Mouse (Mus musculus): ENCODE data around the gene Gata5. TPM values are rescaled to one million over a fixed set of nuclear protein-coding genes. Genes with fewer than 3 reads are reported as not detected.

Gene Gata5
- polyA plus RNA-seq, 1 experiment from 2014 or later = 3.9 TPM

- H3K9ac ChIP-seq (ENCODE audit: low read length) = no peak overlapping the region
- WGBS = 62% methylated on average over 2 of the region's 2 CpGs
- ATAC-seq (replicated peaks; ENCODE audit: extremely low read depth, insufficient read depth, low FRiP score) = no peak
Measured at GRCm38 (mm10) chr2:180350700-180351099, 16.2 kb upstream of the Gata5 start.

GRCm38 (mm10) chr2:180346820-180347497, 12.5 kb upstream of the Gata5 start:
- H3K27ac ChIP-seq (ENCODE audit: low read length) = no peak overlapping the region
- WGBS = 26% methylated on average over 9 of the region's 9 CpGs
- no peak overlapping the region for H3K4me2 ChIP-seq (ENCODE audit: low read depth, low read length)
- no peaks in the 10 kb centered on the region for H3K36me3 ChIP-seq (ENCODE audit: control insufficient read depth, insufficient read depth)
- peak; percentile 29; the same call in 1 of the 2 replicates for ATAC-seq (replicated peaks; ENCODE audit: extremely low read depth, insufficient read depth, low FRiP score)
- no peaks in the 10 kb centered on the region for H3K27me3 ChIP-seq (ENCODE audit: control insufficient read depth, insufficient read depth, low read length)
- H3K9ac ChIP-seq (ENCODE audit: low read length) = peak overlapping the region; percentile 33; the same call in 1 of the 2 replicates
- H3K9me3 ChIP-seq (replicated peaks; ENCODE audit: control insufficient read depth, low read length) = no peaks in the 10 kb centered on the region
- no peak overlapping the region for H3K4me3 ChIP-seq (ENCODE audit: low read length)
- peaks cover 22% of the 10 kb centered on the region for H3K4me1 ChIP-seq (ENCODE audit: control insufficient read depth, insufficient read depth, low read length)

More at GRCm38 (mm10) chr2:180350700-180351099, 16.2 kb upstream of the Gata5 start:
- Histone ChIP-seq H3K27ac (ENCODE audit: low read length) (no peak overlapping the region), H3K4me3 (ENCODE audit: low read length) (no peak overlapping the region), H3K4me2 (ENCODE audit: low read depth, low read length) (no peak overlapping the region), H3K27me3 (ENCODE audit: control insufficient read depth, insufficient read depth, low read length) (no peaks in the 10 kb centered on the region), H3K4me1 (ENCODE audit: control insufficient read depth, insufficient read depth, low read length) (peaks cover 17% of the 10 kb centered on the region), H3K9me3 (replicated peaks; ENCODE audit: control insufficient read depth, low read length) (no peaks in the 10 kb centered on the region), H3K36me3 (ENCODE audit: control insufficient read depth, insufficient read depth) (no peaks in the 10 kb centered on the region)

GRCm38 (mm10) chr2:180343092-180343491, 8.6 kb upstream of the Gata5 start:
- Histone ChIP-seq H3K4me1 (ENCODE audit: control insufficient read depth, insufficient read depth, low read length) (peaks cover 46% of the 10 kb centered on the region), H3K4me2 (ENCODE audit: low read depth, low read length) (no peak overlapping the region), H3K9ac (ENCODE audit: low read length) (no peak overlapping the region), H3K4me3 (ENCODE audit: low read length) (no peak overlapping the region), H3K27ac (ENCODE audit: low read length) (no peak overlapping the region), H3K27me3 (ENCODE audit: control insufficient read depth, insufficient read depth, low read length) (no peaks in the 10 kb centered on the region), H3K9me3 (replicated peaks; ENCODE audit: control insufficient read depth, low read length) (no peaks in the 10 kb centered on the region), H3K36me3 (ENCODE audit: control insufficient read depth, insufficient read depth) (no peaks in the 10 kb centered on the region)
- WGBS = 79% methylated on average over 13 of the region's 13 CpGs
- ATAC-seq (replicated peaks; ENCODE audit: extremely low read depth, insufficient read depth, low FRiP score) = no peak

- H3K4me1 ChIP-seq (ENCODE audit: control insufficient read depth, insufficient read depth, low read length) = peaks cover 47% of the 10 kb centered on the region
Measured at GRCm38 (mm10) chr2:180342189-180342588, 7.7 kb upstream of the Gata5 start.

GRCm38 (mm10) chr2:180341229-180341628, 6.7 kb upstream of the Gata5 start:
- Histone ChIP-seq H3K36me3 (ENCODE audit: control insufficient read depth, insufficient read depth) (no peaks in the 10 kb centered on the region), H3K27ac (ENCODE audit: low read length) (peak overlapping the region; percentile 47), H3K4me1 (ENCODE audit: control insufficient read depth, insufficient read depth, low read length) (peaks cover 40% of the 10 kb centered on the region), H3K4me2 (ENCODE audit: low read depth, low read length) (no peak overlapping the region), H3K9ac (ENCODE audit: low read length) (no peak overlapping the region), H3K27me3 (ENCODE audit: control insufficient read depth, insufficient read depth, low read length) (no peaks in the 10 kb centered on the region), H3K9me3 (replicated peaks; ENCODE audit: control insufficient read depth, low read length) (no peaks in the 10 kb centered on the region), H3K4me3 (ENCODE audit: low read length) (no peak overlapping the region)
- 24% methylated on average over 8 of the region's 8 CpGs for WGBS
- peak; percentile 14; the same call in 1 of the 2 replicates for ATAC-seq (replicated peaks; ENCODE audit: extremely low read depth, insufficient read depth, low FRiP score)

More at GRCm38 (mm10) chr2:180342189-180342588, 7.7 kb upstream of the Gata5 start:
- WGBS = 29% methylated on average over 2 of the region's 2 CpGs
- Histone ChIP-seq H3K27ac (ENCODE audit: low read length) (peak overlapping the region; percentile 62), H3K9ac (ENCODE audit: low read length) (no peak overlapping the region), H3K4me2 (ENCODE audit: low read depth, low read length) (peak overlapping the region; percentile 4; the same call in 1 of the 2 replicates), H3K36me3 (ENCODE audit: control insufficient read depth, insufficient read depth) (no peaks in the 10 kb centered on the region), H3K27me3 (ENCODE audit: control insufficient read depth, insufficient read depth, low read length) (no peaks in the 10 kb centered on the region), H3K4me3 (ENCODE audit: low read length) (no peak overlapping the region), H3K9me3 (replicated peaks; ENCODE audit: control insufficient read depth, low read length) (no peaks in the 10 kb centered on the region)
- ATAC-seq (replicated peaks; ENCODE audit: extremely low read depth, insufficient read depth, low FRiP score) = no peak

- Histone ChIP-seq H3K36me3 (ENCODE audit: control insufficient read depth, insufficient read depth) (no peaks in the 10 kb centered on the region), H3K27ac (ENCODE audit: low read length) (peak overlapping the region; percentile 55), H3K4me3 (ENCODE audit: low read length) (no peak overlapping the region), H3K9ac (ENCODE audit: low read length) (no peak overlapping the region), H3K4me1 (ENCODE audit: control insufficient read depth, insufficient read depth, low read length) (peaks cover 39% of the 10 kb centered on the region), H3K9me3 (replicated peaks; ENCODE audit: control insufficient read depth, low read length) (no peaks in the 10 kb centered on the region), H3K4me2 (ENCODE audit: low read depth, low read length) (peak overlapping the region; percentile 23; the same call in 1 of the 2 replicates), H3K27me3 (ENCODE audit: control insufficient read depth, insufficient read depth, low read length) (peaks cover 6% of the 10 kb centered on the region; the same call in 1 of the 2 replicates)
- peak; percentile 8; the same call in 1 of the 2 replicates for ATAC-seq (replicated peaks; ENCODE audit: extremely low read depth, insufficient read depth, low FRiP score)
- WGBS = 12% methylated on average over 11 of the region's 11 CpGs
Measured at GRCm38 (mm10) chr2:180339886-180340285, 5.4 kb upstream of the Gata5 start.

GRCm38 (mm10) chr2:180333778-180334550, 535 bp downstream of the Gata5 start:
- Histone ChIP-seq H3K4me3 (ENCODE audit: low read length) (peak overlapping the region; percentile 61), H3K9ac (ENCODE audit: low read length) (peak overlapping the region; percentile 76), H3K9me3 (replicated peaks; ENCODE audit: control insufficient read depth, low read length) (no peaks in the 10 kb centered on the region), H3K36me3 (ENCODE audit: control insufficient read depth, insufficient read depth) (no peaks in the 10 kb centered on the region), H3K27me3 (ENCODE audit: control insufficient read depth, insufficient read depth, low read length) (peaks cover 9% of the 10 kb centered on the region; the same call in 1 of the 2 replicates), H3K27ac (ENCODE audit: low read length) (peak overlapping the region; percentile 68), H3K4me1 (ENCODE audit: control insufficient read depth, insufficient read depth, low read length) (peaks cover 10% of the 10 kb centered on the region), H3K4me2 (ENCODE audit: low read depth, low read length) (peak overlapping the region; percentile 78)
- WGBS = under 1% methylated on average over 69 of the region's 69 CpGs
- ATAC-seq (replicated peaks; ENCODE audit: extremely low read depth, insufficient read depth, low FRiP score) = peak; percentile 20; the same call in 1 of the 2 replicates

GRCm38 (mm10) chr2:180329466-180329865, 5.0 kb downstream of the Gata5 start:
- no peak for ATAC-seq (replicated peaks; ENCODE audit: extremely low read depth, insufficient read depth, low FRiP score)
- Histone ChIP-seq H3K27me3 (ENCODE audit: control insufficient read depth, insufficient read depth, low read length) (0 out of 2 replicates have a peak, but pooled peaks cover 3% of the 10 kb centered on the region), H3K36me3 (ENCODE audit: control insufficient read depth, insufficient read depth) (no peaks in the 10 kb centered on the region), H3K27ac (ENCODE audit: low read length) (no peak overlapping the region), H3K4me3 (ENCODE audit: low read length) (no peak overlapping the region), H3K9me3 (replicated peaks; ENCODE audit: control insufficient read depth, low read length) (no peaks in the 10 kb centered on the region), H3K9ac (ENCODE audit: low read length) (no peak overlapping the region), H3K4me1 (ENCODE audit: control insufficient read depth, insufficient read depth, low read length) (no peaks in the 10 kb centered on the region; the same call in 1 of the 2 replicates), H3K4me2 (ENCODE audit: low read depth, low read length) (no peak overlapping the region)
- WGBS = 84% methylated on average over 1 of the region's 1 CpGs

Measured in heart, embryonic 16.5 days (tissue).